Mouse (Mus musculus) heart, embryonic 11.5 days (tissue): Measurements from ENCODE around the gene Snx25. TPM values are rescaled to one million over a fixed set of nuclear protein-coding genes. Genes with fewer than 3 reads are reported as not detected.

Experiments
- ATAC-seq: fragments of 200-750 bp; cut with Nextera tagmentation; replicated peaks from 2 replicates; pipeline ENCODE4 v1.8.0; 2017; ENCODE audit warnings: moderate library complexity; ENCODE audit not compliant: insufficient number of reproducible peaks, low FRiP score, low TSS enrichment
- H3K27ac ChIP-seq: fragments of 300-500 bp; sonication (generic); 2 replicates; pipeline ENCODE4 v1.5.1; 2014; ENCODE audit warnings: mild to moderate bottlenecking, low read depth, low read length
- H3K27me3 ChIP-seq: fragments of 300-500 bp; sonication (generic); 2 replicates; pipeline ENCODE4 v1.6.1; 2014; ENCODE audit warnings: mild to moderate bottlenecking, low read length, mixed read lengths; ENCODE audit not compliant: control insufficient read depth, insufficient read depth
- H3K36me3 ChIP-seq: fragments of 300-500 bp; sonication (generic); 2 replicates; pipeline ENCODE4 v1.6.1; 2014; ENCODE audit warnings: mild to moderate bottlenecking, low read length, moderate library complexity, mixed read lengths; ENCODE audit not compliant: control insufficient read depth, insufficient read depth
- H3K4me1 ChIP-seq: fragments of 300-500 bp; sonication (generic); 2 replicates; pipeline ENCODE4 v1.6.1; 2014; ENCODE audit warnings: low read length; ENCODE audit not compliant: control insufficient read depth, insufficient read depth
- H3K4me2 ChIP-seq: fragments of 300-500 bp; sonication (generic); 2 replicates; pipeline ENCODE4 v1.6.1; 2014; ENCODE audit warnings: mild to moderate bottlenecking, moderate library complexity
- H3K4me3 ChIP-seq: fragments of 300-500 bp; sonication (generic); 2 replicates; pipeline ENCODE4 v1.5.1; 2014; ENCODE audit warnings: low read depth, low read length
- H3K9ac ChIP-seq: fragments of 300-500 bp; sonication (generic); 2 replicates; pipeline ENCODE4 v1.6.1; 2014; ENCODE audit warnings: mild to moderate bottlenecking, low read depth, low read length, moderate library complexity
- H3K9me3 ChIP-seq: fragments of 300-500 bp; sonication (generic); replicated peaks from 2 replicates; pipeline ENCODE4 v1.6.1; 2016; ENCODE audit warnings: low read length; ENCODE audit not compliant: control insufficient read depth
- WGBS: fragments of 180-500 bp; shearing (Covaris S2); extraction: QIAGEN DNeasy Blood & Tissue Kit; methylation state at CpG from one replicate; pipeline ENCODE4 v1.1.7; 2014; ENCODE audit not compliant: insufficient replicate concordance; 5-methylcytosine and 5-hydroxymethylcytosine counted together
- polyA plus RNA-seq: library from polyadenylated mRNA; unstranded; fragments of >200 nt; fragmentation: Nextera tagmentation; extraction: Ambion mirVana; gene quantifications from 2 replicates; pipeline ENCODE4 v1.2.1, GENCODE M21; 2014

Snx25 gene
- polyA plus RNA-seq, 1 experiment from 2014 or later = 6.6 TPM

DNA sequence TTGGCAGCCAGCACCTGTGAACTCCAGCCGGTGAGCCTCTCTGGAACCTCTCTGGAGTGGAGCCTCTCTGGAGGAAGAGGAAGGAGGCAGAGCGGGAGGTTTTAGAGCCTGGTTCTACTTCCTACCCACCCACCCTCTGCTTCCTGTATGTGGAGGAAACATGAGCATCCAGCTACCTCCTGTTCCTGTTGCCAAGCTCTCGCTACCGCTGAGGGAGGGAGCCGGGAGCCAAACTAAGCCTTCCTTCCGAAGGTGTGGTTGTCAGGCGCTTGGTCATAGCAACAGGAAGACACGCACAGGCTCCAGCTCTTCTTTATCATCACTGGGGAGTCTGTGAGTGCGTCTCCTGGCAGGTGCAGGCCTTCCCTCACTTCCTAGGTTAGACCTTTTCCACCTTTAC lies 129.8 kb downstream of the Snx25 start:
- WGBS = 77% methylated on average over 9 of the region's 9 CpGs
- ATAC-seq = no peak

DNA sequence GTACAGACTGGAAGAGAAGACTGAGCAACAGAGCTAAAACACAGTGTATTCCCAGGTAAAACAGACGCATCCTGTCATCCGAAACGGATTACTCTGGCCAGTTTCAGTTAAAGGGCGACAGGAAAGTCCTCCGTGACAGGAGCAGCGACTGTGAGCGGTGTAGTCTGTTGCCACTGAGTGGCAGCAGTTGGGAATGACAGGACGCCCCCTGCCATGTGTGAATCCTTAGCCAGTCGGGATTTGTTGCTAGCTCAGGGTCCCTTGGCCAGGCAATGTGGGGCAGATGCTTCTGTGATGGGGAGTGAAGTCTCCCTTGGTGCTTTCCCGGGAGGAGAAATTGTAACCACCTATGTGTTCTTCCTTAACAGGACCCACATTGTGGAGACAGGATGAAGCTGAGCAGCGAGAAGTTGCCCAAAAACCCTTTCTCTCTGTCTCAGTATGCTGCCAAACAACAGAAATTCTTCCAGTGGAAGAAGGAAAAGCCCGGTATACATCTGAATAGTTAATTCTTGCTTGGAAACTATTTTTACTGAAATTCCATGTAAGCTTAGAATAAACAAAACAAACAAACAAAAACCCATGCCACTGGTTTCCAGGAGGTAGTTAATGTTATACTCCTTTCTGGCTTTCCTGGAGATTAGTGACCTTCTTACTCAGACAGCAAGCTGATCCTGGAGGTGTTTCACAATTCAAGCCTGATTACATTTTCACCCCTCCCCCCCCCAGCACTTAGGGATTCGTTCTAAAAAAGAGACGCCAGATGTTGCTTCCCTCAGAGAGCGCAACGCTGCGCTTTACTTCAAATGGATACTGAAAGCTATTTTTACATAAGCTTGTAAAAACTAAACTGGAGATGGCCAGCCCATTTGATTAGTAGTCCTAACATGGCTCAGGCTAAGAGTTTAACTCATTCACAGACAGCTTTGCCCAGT lies 140.9 kb downstream of the Snx25 start:
- Histone ChIP-seq H3K4me2 (peak overlapping the region; percentile 60), H3K4me1 (peaks cover 10% of the 10 kb centered on the region; the same call in 1 of the 2 replicates), H3K9ac (peak overlapping the region; percentile 56), H3K27me3 (no peaks in the 10 kb centered on the region), H3K9me3 (no peaks in the 10 kb centered on the region), H3K4me3 (peak overlapping the region; percentile 16; the same call in 1 of the 2 replicates), H3K36me3 (no peaks in the 10 kb centered on the region), H3K27ac (peak overlapping the region; percentile 42; the same call in 1 of the 2 replicates)
- WGBS = 10% methylated on average over 17 of the region's 17 CpGs
- ATAC-seq = peak; percentile 68; the same call in 1 of the 2 replicates

More for the DNA sequence above, 129.8 kb downstream of the Snx25 start:
- Histone ChIP-seq H3K27me3 (no peaks in the 10 kb centered on the region), H3K9me3 (no peaks in the 10 kb centered on the region), H3K9ac (no peak overlapping the region), H3K36me3 (no peaks in the 10 kb centered on the region), H3K27ac (no peak overlapping the region), H3K4me2 (no peak overlapping the region), H3K4me1 (0 out of 2 replicates have a peak, but pooled peaks cover 6% of the 10 kb centered on the region), H3K4me3 (no peak overlapping the region)

GRCm38 (mm10) chr8:46010306-46010705 lies 141.7 kb downstream of the Snx25 start:
- peak overlapping the region; percentile 56 for H3K9ac ChIP-seq

GRCm38 (mm10) chr8:46007050-46007672 lies 144.8 kb downstream of the Snx25 start:
- no peak overlapping the region for H3K27ac ChIP-seq

More at GRCm38 (mm10) chr8:46010306-46010705, 141.7 kb downstream of the Snx25 start:
- Histone ChIP-seq H3K4me3 (0 out of 2 replicates have a peak overlapping the region, but pooled peaks have one; percentile 14), H3K4me2 (peak overlapping the region; percentile 60), H3K27me3 (no peaks in the 10 kb centered on the region), H3K36me3 (no peaks in the 10 kb centered on the region), H3K27ac (peak overlapping the region; percentile 42; the same call in 1 of the 2 replicates), H3K9me3 (no peaks in the 10 kb centered on the region), H3K4me1 (peaks cover 17% of the 10 kb centered on the region; the same call in 1 of the 2 replicates)
- 53% methylated on average over 2 of the region's 2 CpGs for WGBS
- peak; percentile 10; the same call in 1 of the 2 replicates for ATAC-seq

GRCm38 (mm10) chr8:46005596-46005995 lies 146.4 kb downstream of the Snx25 start, which contains the start of gene Ankrd37:
Gene Ankrd37 (minus strand): TSS chr8:46005707.
- 0 out of 2 replicates have a peak within 1 kb of the TSS, but pooled peaks have one; percentile 30 for H3K9ac ChIP-seq
- no peak for ATAC-seq

More at GRCm38 (mm10) chr8:46007050-46007672, 144.8 kb downstream of the Snx25 start:
- Histone ChIP-seq H3K36me3 (no peaks in the 10 kb centered on the region), H3K4me3 (no peak overlapping the region), H3K27me3 (no peaks in the 10 kb centered on the region), H3K9me3 (no peaks in the 10 kb centered on the region), H3K4me2 (no peak overlapping the region), H3K4me1 (peaks cover 17% of the 10 kb centered on the region; the same call in 1 of the 2 replicates), H3K9ac (no peak overlapping the region)
- ATAC-seq = no peak
- WGBS = 80% methylated on average over 3 of the region's 3 CpGs

GRCm38 (mm10) chr8:45999784-46000705 lies 151.9 kb downstream of the Snx25 start:
- ATAC-seq = peak; percentile 99
- peaks cover 5% of the 10 kb centered on the region; the same call in 1 of the 2 replicates for H3K4me1 ChIP-seq

More at GRCm38 (mm10) chr8:46005596-46005995, 146.4 kb downstream of the Snx25 start, which contains the start of gene Ankrd37:
- H3K4me3 ChIP-seq = no peak within 1 kb of the TSS
- H3K4me2 ChIP-seq = peak within 1 kb of the TSS; percentile 3
- H3K27me3 ChIP-seq = no peaks in the 10 kb centered on the region
- peak within 1 kb of the TSS; percentile 54 for H3K27ac ChIP-seq
- no peaks in the 10 kb centered on the region for H3K36me3 ChIP-seq
- peaks cover 11% of the 10 kb centered on the region for H3K4me1 ChIP-seq
- WGBS = 39% methylated on average over 4 of the region's 4 CpGs
- H3K9me3 ChIP-seq = no peaks in the 10 kb centered on the region

DNA sequence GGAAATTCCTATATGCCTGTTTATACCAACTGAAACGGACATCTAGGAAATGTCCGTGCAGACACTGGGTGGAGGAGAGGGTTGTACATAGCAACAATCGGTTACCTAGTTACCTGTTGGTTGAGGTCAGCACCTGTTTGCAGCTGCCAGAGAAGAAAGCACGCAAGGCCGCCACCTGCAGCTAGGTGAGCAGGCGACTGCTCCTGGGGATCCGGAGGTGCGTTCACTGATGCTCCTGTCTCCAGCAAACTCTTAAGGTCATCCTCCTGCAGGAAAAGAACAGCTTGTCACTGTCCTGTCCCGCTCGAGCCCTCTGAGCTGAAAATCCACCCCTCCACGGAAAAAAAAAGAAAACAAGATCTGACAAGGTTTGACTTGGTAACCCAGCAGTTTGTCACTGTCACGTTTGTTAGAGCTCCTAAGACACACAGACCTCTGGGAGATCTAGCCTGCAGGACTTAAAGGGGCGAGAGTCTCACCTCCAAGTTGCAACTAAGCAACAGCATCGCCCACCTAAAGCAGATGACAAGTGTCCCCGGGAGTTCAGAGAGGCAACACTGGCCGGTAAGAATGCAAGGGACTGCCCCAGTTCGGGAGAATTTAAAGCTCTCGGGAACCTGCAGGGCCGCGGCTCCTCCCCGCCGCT lies 152.7 kb downstream of the Snx25 start, which contains the start of gene Lrp2bp:
Gene Lrp2bp (plus strand): TSS at position 166 of the 646 bp plus-strand sequence.
- peaks cover 5% of the 10 kb centered on the region; the same call in 1 of the 2 replicates for H3K4me1 ChIP-seq
- H3K4me2 ChIP-seq = peak within 1 kb of the TSS; percentile 86
- no peaks in the 10 kb centered on the region for H3K27me3 ChIP-seq
- ATAC-seq = peak; percentile 29; the same call in 1 of the 2 replicates
- peaks cover 8% of the 10 kb centered on the region for H3K36me3 ChIP-seq
- peak within 1 kb of the TSS; percentile 58 for H3K4me3 ChIP-seq
- peak within 1 kb of the TSS; percentile 74 for H3K9ac ChIP-seq
- no peaks in the 10 kb centered on the region for H3K9me3 ChIP-seq
- WGBS = 5% methylated on average over 22 of the region's 22 CpGs
- H3K27ac ChIP-seq = peak within 1 kb of the TSS; percentile 96

More at GRCm38 (mm10) chr8:45999784-46000705, 151.9 kb downstream of the Snx25 start:
- Histone ChIP-seq H3K9ac (peak overlapping the region; percentile 74), H3K27ac (peak overlapping the region; percentile 96), H3K36me3 (peaks cover 8% of the 10 kb centered on the region), H3K27me3 (no peaks in the 10 kb centered on the region), H3K4me2 (peak overlapping the region; percentile 86), H3K4me3 (peak overlapping the region; percentile 58), H3K9me3 (no peaks in the 10 kb centered on the region)
- 6% methylated on average over 53 of the region's 55 CpGs for WGBS
